Mouse (Mus musculus) bone marrow macrophage, adult 2 months (primary cell): ENCODE data around the gene Cfd.

ENCODE experiments used
- CTCF ChIP-seq: IDR thresholded peaks from 2 replicates; pipeline ENCODE4 v1.5.1; 2012; ENCODE audit warnings: low read depth, mild to moderate bottlenecking, low read length, moderate library complexity
- POLR2A ChIP-seq: IDR thresholded peaks from 2 replicates; pipeline ENCODE4 v1.6.1; 2012; ENCODE audit warnings: mild to moderate bottlenecking, low read depth, low read length, borderline replicate concordance

GRCm38 (mm10) chr10:79897316-79898245 is 6.9 kb downstream of the Cfd start:
- TF ChIP-seq CTCF (no peak), POLR2A (no peak)
